13 mouse cellular contexts compared by ENCODE assay signal in genomic region chr19:7113574-7113973, GRCm38 (mm10). TPM values are rescaled to one million over a fixed set of nuclear protein-coding genes. Genes with fewer than 3 reads are reported as not detected.
DNase-seq lines count a peak whose midpoint lies in the region; ATAC-seq and TF ChIP-seq lines count a peak whose summit lies in the region.
"Had no signal": no experiment of that assay in that cellular context is flagged by ENCODE, and none has a peak within 500 bp of the region (broad histone marks: within the 10 kb centered on the region; RNA-seq: fewer than 3 reads in every experiment).

No protein-coding gene starts in this region.

- H3K9me3 ChIP-seq in kidney, embryonic 14.5 days (ENCODE audit: control insufficient read depth, low read length) = no peaks in the 10 kb centered on the region
- H3K9me3 ChIP-seq in forebrain, postnatal 0 days (ENCODE audit: low read length) = no peaks in the 10 kb centered on the region
- no peaks in the 10 kb centered on the region for H3K9me3 ChIP-seq in midbrain, embryonic 14.5 days (ENCODE audit: control insufficient read depth, low read length)

- ATAC-seq in kidney, embryonic 14.5 days (ENCODE audit: low FRiP score, low TSS enrichment) = no peak
- peak; percentile 34; the same call in 1 of the 2 replicates for ATAC-seq in forebrain, postnatal 0 days
- no peak for ATAC-seq in midbrain, embryonic 14.5 days (ENCODE audit: low FRiP score, low TSS enrichment)

- no peak overlapping the region for H3K4me3 ChIP-seq in kidney, embryonic 14.5 days (ENCODE audit: low read length)
- no peak overlapping the region for H3K4me3 ChIP-seq in kidney, adult 2 months (ENCODE audit: insufficient read depth, low read depth, low read length)
- no peak overlapping the region for H3K4me3 ChIP-seq in cortical plate, adult 2 months (ENCODE audit: insufficient read depth, low read length)
- H3K4me3 ChIP-seq in forebrain, postnatal 0 days (ENCODE audit: low read depth, low read length) = no peak overlapping the region
- no peak overlapping the region for H3K4me3 ChIP-seq in midbrain, embryonic 14.5 days (replicated peaks; ENCODE audit: low read depth, low read length)

- H3K9ac ChIP-seq in kidney, embryonic 14.5 days (ENCODE audit: low read depth, low read length) = no peak overlapping the region
- H3K9ac ChIP-seq in forebrain, postnatal 0 days = no peak overlapping the region
- H3K9ac ChIP-seq in midbrain, embryonic 14.5 days (replicated peaks; ENCODE audit: low read length) = peak overlapping the region; percentile 18; the same call in 1 of the 2 replicates

- H3K36me3 ChIP-seq in kidney, embryonic 14.5 days (ENCODE audit: control insufficient read depth, insufficient read depth, low read length) = no peaks in the 10 kb centered on the region
- H3K36me3 ChIP-seq in kidney, adult 2 months (ENCODE audit: control insufficient read depth, insufficient read depth, low read length) = no peaks in the 10 kb centered on the region
- no peaks in the 10 kb centered on the region for H3K36me3 ChIP-seq in forebrain, postnatal 0 days (ENCODE audit: insufficient read depth)
- H3K36me3 ChIP-seq in midbrain, embryonic 14.5 days (ENCODE audit: control insufficient read depth, insufficient read depth, low read length) = no peaks in the 10 kb centered on the region

- peaks cover 15% of the 10 kb centered on the region; the same call in 1 of the 2 replicates for H3K27me3 ChIP-seq in kidney, embryonic 14.5 days (ENCODE audit: control insufficient read depth, insufficient read depth, low read length)
- H3K27me3 ChIP-seq in kidney, adult 2 months (replicated peaks; ENCODE audit: control insufficient read depth, insufficient read depth, low read length) = no peaks in the 10 kb centered on the region
- H3K27me3 ChIP-seq in forebrain, postnatal 0 days (ENCODE audit: insufficient read depth, low read length) = no peaks in the 10 kb centered on the region
- 0 out of 2 replicates have a peak, but pooled peaks cover 4% of the 10 kb centered on the region for H3K27me3 ChIP-seq in midbrain, embryonic 14.5 days (ENCODE audit: control insufficient read depth, insufficient read depth, low read length)

- TF ChIP-seq CTCF in kidney, adult 2 months (conservative IDR thresholded peaks at IDR 0.05; ENCODE audit: insufficient read depth, insufficient read length, low read depth, low read length) = no peak
- no peak for TF ChIP-seq CTCF in cortical plate, adult 2 months (IDR thresholded peaks at IDR 0.05; ENCODE audit: extremely low read depth, insufficient read depth, low read length)
- TF ChIP-seq CTCF in forebrain, postnatal 0 days (IDR thresholded peaks at IDR 0.05; ENCODE audit: low read depth) = no peak

- TF ChIP-seq POLR2A in kidney, adult 2 months (IDR thresholded peaks at IDR 0.05; ENCODE audit: low read depth, low read length) = no peak
- no peak for TF ChIP-seq POLR2A in cortical plate, adult 2 months (IDR thresholded peaks at IDR 0.05; ENCODE audit: extremely low read depth, insufficient read depth, low read length)

- no peak for DNase-seq in kidney, adult 2 months
- no peak for DNase-seq in forebrain, postnatal 0 days
- DNase-seq in midbrain, embryonic 14.5 days = peak; percentile 66
- no peak for DNase-seq in layer of hippocampus, adult 8-10 months (ENCODE audit: low spot score in 2 of 2)
- DNase-seq in thymus, postnatal 36 days = no peak
- DNase-seq in Muller cell, postnatal 12 days (ENCODE audit: inconsistent ontology term) = no peak
- DNase-seq: cerebellum, postnatal 25 days; gastrocnemius, postnatal 14 days; kidney, postnatal 10 days; thymus, postnatal 14 days had no signal

- 18% methylated on average over 14 of the region's 14 CpGs for WGBS in kidney, embryonic 14.5 days
- 64% methylated on average over 14 of the region's 14 CpGs for WGBS in kidney, adult 2 months
- WGBS in forebrain, postnatal 0 days = 15% methylated on average over 14 of the region's 14 CpGs
- 10% methylated on average over 14 of the region's 14 CpGs for WGBS in midbrain, embryonic 14.5 days

- peak overlapping the region; percentile 1; the same call in 1 of the 2 replicates for H3K27ac ChIP-seq in kidney, embryonic 14.5 days (ENCODE audit: low read depth, low read length)
- H3K27ac ChIP-seq in kidney, adult 2 months (ENCODE audit: insufficient read depth, low read depth, low read length) = no peak overlapping the region
- 0 out of 2 replicates have a peak overlapping the region, but pooled peaks have one; percentile 28 for H3K27ac ChIP-seq in cortical plate, adult 2 months (ENCODE audit: insufficient read depth, low read length)
- H3K27ac ChIP-seq in forebrain, postnatal 0 days (ENCODE audit: low read depth, low read length) = no peak overlapping the region
- peak overlapping the region; percentile 63 for H3K27ac ChIP-seq in midbrain, embryonic 14.5 days (replicated peaks; ENCODE audit: low read depth, low read length)

- peaks cover 49% of the 10 kb centered on the region for H3K4me1 ChIP-seq in kidney, embryonic 14.5 days (ENCODE audit: control insufficient read depth, insufficient read depth, low read length)
- H3K4me1 ChIP-seq in kidney, adult 2 months (ENCODE audit: control insufficient read depth, insufficient read depth, low read length) = peaks cover 13% of the 10 kb centered on the region
- H3K4me1 ChIP-seq in cortical plate, adult 2 months (ENCODE audit: control insufficient read depth, insufficient read depth, low read length) = peaks cover 5% of the 10 kb centered on the region
- peaks cover 4% of the 10 kb centered on the region; the same call in 1 of the 2 replicates for H3K4me1 ChIP-seq in forebrain, postnatal 0 days (ENCODE audit: insufficient read depth)
- H3K4me1 ChIP-seq in midbrain, embryonic 14.5 days (ENCODE audit: control insufficient read depth, insufficient read depth, low read length) = peaks cover 56% of the 10 kb centered on the region

- H3K4me2 ChIP-seq in kidney, embryonic 14.5 days (replicated peaks; ENCODE audit: low read depth, low read length) = no peak overlapping the region
- no peak overlapping the region for H3K4me2 ChIP-seq in forebrain, postnatal 0 days (ENCODE audit: low read depth)
- no peak overlapping the region for H3K4me2 ChIP-seq in midbrain, embryonic 14.5 days (ENCODE audit: low read length)

RNA-seq across cellular contexts. Expression of gene Flrt1, which starts 8.0 kb away (rescaled TPM):
- 3.0 and 5.5 TPM in 2 replicates for polyA plus RNA-seq in kidney, embryonic 14.5 days (2014; fragmentation: Nextera tagmentation; extraction: Ambion mirVana)
- polyA plus RNA-seq in kidney, adult 2 months (2012; rRNA removed) = 23.1 and 25.1 TPM in 2 replicates
- 8.2 and 9.2 TPM in 2 replicates for polyA plus RNA-seq in cortical plate, adult 2 months (2012; rRNA removed)
- 8.1 and 8.8 TPM in 2 replicates for total RNA-seq in forebrain, postnatal 0 days (2014; rRNA removed)
- polyA plus RNA-seq in forebrain, postnatal 0 days (2015; fragmentation: Nextera tagmentation; extraction: Ambion mirVana) = 6.7 and 11.3 TPM in 2 replicates
- polyA plus RNA-seq in midbrain, embryonic 14.5 days (2014; fragmentation: Nextera tagmentation; extraction: Ambion mirVana) = 7.0 and 10.2 TPM in 2 replicates
- total RNA-seq in layer of hippocampus, adult 8-10 months (2022) = 10 to 100 TPM; 18.9 to 23.5 (median 21.5) TPM
- total RNA-seq: CH12.LX had no signal

RNA-seq across cellular contexts. Expression of gene Macrod1, which starts 57.0 kb away (rescaled TPM):
- polyA plus RNA-seq in kidney, embryonic 14.5 days (2014; fragmentation: Nextera tagmentation; extraction: Ambion mirVana) = 9.9 and 10.7 TPM in 2 replicates
- polyA plus RNA-seq in kidney, adult 2 months (2012; rRNA removed) = 61.7 and 67.2 TPM in 2 replicates
- polyA plus RNA-seq in cortical plate, adult 2 months (2012; rRNA removed) = 19.1 and 22.2 TPM in 2 replicates
- 8.1 and 9.4 TPM in 2 replicates for total RNA-seq in forebrain, postnatal 0 days (2014; rRNA removed)
- 8.0 and 8.5 TPM in 2 replicates for polyA plus RNA-seq in forebrain, postnatal 0 days (2015; fragmentation: Nextera tagmentation; extraction: Ambion mirVana)
- 3.4 and 3.9 TPM in 2 replicates for polyA plus RNA-seq in midbrain, embryonic 14.5 days (2014; fragmentation: Nextera tagmentation; extraction: Ambion mirVana)
- total RNA-seq in layer of hippocampus, adult 8-10 months (2022) = 10 to 100 TPM; 19.2 to 21.4 (median 20.1) TPM
- total RNA-seq: CH12.LX had no signal

Comparison
In these comparisons a context has a peak if more than half of its experiments do, and no peak if none do; other contexts are left out.
1. H3K27ac ChIP-seq: peak in kidney, embryonic 14.5 days (single experiment), cortical plate, adult 2 months (single experiment) and midbrain, embryonic 14.5 days (single experiment); none in kidney, adult 2 months (single experiment) and forebrain, postnatal 0 days (single experiment).